Mouse (Mus musculus): Measurements from ENCODE around the gene Mrpl48.

The Mrpl48 gene

DNA sequence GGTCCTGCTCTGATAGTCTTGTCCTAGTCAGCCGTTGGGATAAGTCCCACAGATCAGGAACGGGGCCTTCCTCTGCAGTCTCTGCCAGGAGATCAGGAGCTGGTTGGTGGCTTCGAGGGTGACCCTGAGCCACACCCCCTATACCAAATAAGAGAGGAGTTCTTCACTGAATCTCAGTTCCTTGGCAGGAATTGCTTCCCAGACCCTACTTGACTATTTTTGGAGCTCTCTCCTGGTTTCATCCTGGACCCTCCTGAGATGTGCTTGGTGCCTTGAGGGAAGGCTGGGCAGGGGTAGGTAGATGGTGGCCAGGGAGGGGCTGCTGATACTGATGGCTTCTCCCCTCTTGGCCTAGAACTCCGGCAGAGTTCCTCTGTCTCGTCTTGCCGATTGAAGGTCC lies 111.7 kb downstream of the Mrpl48 start:
- DNase-seq (ENCODE audit: low read depth, low spot score): no peak

Data from retina, adult 2 months (tissue).